Mouse (Mus musculus): ENCODE results near the gene Ttyh3.
A peak's percentile ranks its signal among the peaks of the same experiment; 100 is the strongest.

The Ttyh3 gene

GRCm38 (mm10) chr5:140609511-140610272 lies 39.1 kb downstream of the Ttyh3 start:
- DNase-seq (ENCODE audit: low read depth, low spot score), result no peak

GRCm38 (mm10) chr5:140608634-140609015 lies 40.2 kb downstream of the Ttyh3 start:
- DNase-seq (ENCODE audit: low read depth, low spot score), result no peak

- DNase-seq (ENCODE audit: low read depth, low spot score), result no peak
Measured at GRCm38 (mm10) chr5:140607836-140608633, 40.8 kb downstream of the Ttyh3 start.

GRCm38 (mm10) chr5:140607001-140607835 lies 41.6 kb downstream of the Ttyh3 start, which contains the start of gene Lfng:
TSS of gene Lfng (plus strand) at chr5:140607320.
- DNase-seq (ENCODE audit: low read depth, low spot score), result peak; percentile 61

- no peak for DNase-seq (ENCODE audit: low read depth, low spot score)
Measured at GRCm38 (mm10) chr5:140606386-140606785, 42.4 kb downstream of the Ttyh3 start.

GRCm38 (mm10) chr5:140605228-140605627 lies 43.6 kb downstream of the Ttyh3 start:
- DNase-seq (ENCODE audit: low read depth, low spot score), result no peak

- DNase-seq (ENCODE audit: low read depth, low spot score), result no peak
Measured at GRCm38 (mm10) chr5:140604386-140604785, 44.4 kb downstream of the Ttyh3 start.

GRCm38 (mm10) chr5:140602540-140602939 lies 46.3 kb downstream of the Ttyh3 start:
- DNase-seq (ENCODE audit: low read depth, low spot score), result no peak

- no peak for DNase-seq (ENCODE audit: low read depth, low spot score)
Measured at GRCm38 (mm10) chr5:140601712-140602111, 47.1 kb downstream of the Ttyh3 start.

GRCm38 (mm10) chr5:140599939-140600338 lies 48.9 kb downstream of the Ttyh3 start:
- no peak for DNase-seq (ENCODE audit: low read depth, low spot score)

- DNase-seq (ENCODE audit: low read depth, low spot score), result no peak
Measured at GRCm38 (mm10) chr5:140597787-140598186, 51.0 kb downstream of the Ttyh3 start.

GRCm38 (mm10) chr5:140596927-140597588 lies 51.8 kb downstream of the Ttyh3 start:
- DNase-seq (ENCODE audit: low read depth, low spot score), result no peak

GRCm38 (mm10) chr5:140596426-140596825 lies 52.4 kb downstream of the Ttyh3 start:
- no peak for DNase-seq (ENCODE audit: low read depth, low spot score)

GRCm38 (mm10) chr5:140594846-140595245 lies 54.0 kb downstream of the Ttyh3 start:
- no peak for DNase-seq (ENCODE audit: low read depth, low spot score)

GRCm38 (mm10) chr5:140589082-140589774 lies 59.6 kb downstream of the Ttyh3 start:
- no peak for DNase-seq (ENCODE audit: low read depth, low spot score)

GRCm38 (mm10) chr5:140583732-140584368 lies 65.0 kb downstream of the Ttyh3 start:
- DNase-seq (ENCODE audit: low read depth, low spot score), result no peak

- no peak for DNase-seq (ENCODE audit: low read depth, low spot score)
Measured at GRCm38 (mm10) chr5:140582995-140583731, 65.7 kb downstream of the Ttyh3 start.

- DNase-seq (ENCODE audit: low read depth, low spot score), result no peak
Measured at GRCm38 (mm10) chr5:140581569-140581968, 67.3 kb downstream of the Ttyh3 start.

- no peak for DNase-seq (ENCODE audit: low read depth, low spot score)
Measured at GRCm38 (mm10) chr5:140579771-140580170, 69.1 kb downstream of the Ttyh3 start.

GRCm38 (mm10) chr5:140579221-140579620 lies 69.6 kb downstream of the Ttyh3 start:
- DNase-seq (ENCODE audit: low read depth, low spot score), result no peak
